Mouse (Mus musculus) embryonic facial prominence, embryonic 13.5 days (tissue): ENCODE measurements around the gene Ccnd3. TPM values are rescaled to one million over a fixed set of nuclear protein-coding genes. Genes with fewer than 3 reads are reported as not detected.

ENCODE experiments used
- ATAC-seq: fragments of 200-750 bp; cut with Nextera tagmentation; 2 replicates; pipeline ENCODE4 v1.8.0; 2017; ENCODE audit warnings: low read depth; ENCODE audit not compliant: insufficient number of reproducible peaks, insufficient read depth, low FRiP score, low TSS enrichment
- H3K27ac ChIP-seq: fragments of 300-500 bp; sonication (generic); 2 replicates; pipeline ENCODE4 v1.5.1; 2015; ENCODE audit warnings: moderate library complexity, mild to moderate bottlenecking, inconsistent platforms
- H3K27me3 ChIP-seq: fragments of 300-500 bp; sonication (generic); 2 replicates; pipeline ENCODE4 v1.6.1; 2015; ENCODE audit warnings: mild to moderate bottlenecking, inconsistent platforms
- H3K36me3 ChIP-seq: fragments of 300-500 bp; sonication (generic); 2 replicates; pipeline ENCODE4 v1.6.1; 2015; ENCODE audit warnings: mild to moderate bottlenecking, inconsistent platforms
- H3K4me1 ChIP-seq: fragments of 300-500 bp; sonication (generic); 2 replicates; pipeline ENCODE4 v1.6.1; 2015; ENCODE audit warnings: inconsistent platforms
- H3K4me2 ChIP-seq: fragments of 300-500 bp; sonication (generic); 2 replicates; pipeline ENCODE4 v1.6.1; 2015; ENCODE audit warnings: moderate library complexity, mild to moderate bottlenecking, inconsistent platforms
- H3K4me3 ChIP-seq: fragments of 300-500 bp; sonication (generic); 2 replicates; pipeline ENCODE4 v1.5.1; 2015; ENCODE audit warnings: mild to moderate bottlenecking, inconsistent platforms
- H3K9ac ChIP-seq: fragments of 300-500 bp; sonication (generic); 2 replicates; pipeline ENCODE4 v1.6.1; 2015; ENCODE audit warnings: mild to moderate bottlenecking, inconsistent platforms
- H3K9me3 ChIP-seq: fragments of 300-500 bp; sonication (generic); 2 replicates; pipeline ENCODE4 v1.6.1; 2016; ENCODE audit warnings: inconsistent platforms
- WGBS: fragments of 180-500 bp; shearing (Covaris S2); methylation state at CpG from one replicate; pipeline ENCODE4 v1.1.7; 2015; ENCODE audit warnings: mixed read lengths; 5-methylcytosine and 5-hydroxymethylcytosine counted together
- polyA plus RNA-seq: library from polyadenylated mRNA; unstranded; fragments of >200 nt; fragmentation: Nextera tagmentation; extraction: Ambion mirVana; gene quantifications from 2 replicates; pipeline ENCODE4 v1.2.1, GENCODE M21; 2015

Ccnd3 gene
- polyA plus RNA-seq, 1 experiment from 2014 or later: 377 TPM

GRCm38 (mm10) chr17:47554621-47555020 is 49.8 kb downstream of the Ccnd3 start:
- no peak overlapping the region for H3K4me3 ChIP-seq
- H3K4me2 ChIP-seq: no peak overlapping the region
- WGBS: 62% methylated on average over 10 of the region's 10 CpGs
- H3K27me3 ChIP-seq: no peaks in the 10 kb centered on the region
- peaks cover 7% of the 10 kb centered on the region; the same call in 1 of the 2 replicates for H3K4me1 ChIP-seq
- H3K27ac ChIP-seq: no peak overlapping the region
- H3K9me3 ChIP-seq: no peaks in the 10 kb centered on the region
- no peak for ATAC-seq
- H3K9ac ChIP-seq: no peak overlapping the region
- no peaks in the 10 kb centered on the region for H3K36me3 ChIP-seq

DNA sequence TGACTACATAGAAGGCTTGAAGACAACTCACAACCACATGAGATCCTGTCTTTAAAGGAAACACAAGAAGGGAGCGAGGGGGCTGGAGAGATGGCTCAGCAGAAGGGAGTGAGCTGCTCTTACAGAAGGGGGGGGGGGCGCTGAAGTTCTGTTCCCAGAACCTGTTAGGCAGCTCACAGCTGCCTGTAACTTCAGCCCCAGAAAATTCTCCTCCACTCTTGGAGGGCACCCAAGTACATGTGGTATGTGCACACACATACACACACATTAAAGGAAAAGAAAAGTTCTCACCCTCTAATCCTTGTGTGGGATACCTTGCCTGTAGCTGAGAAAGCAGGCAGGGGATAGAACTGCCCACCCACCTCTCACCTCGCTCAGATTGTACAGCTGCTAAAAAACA is 52.3 kb downstream of the Ccnd3 start:
- WGBS: 59% methylated on average over 3 of the region's 3 CpGs
- H3K4me2 ChIP-seq: no peak overlapping the region
- no peaks in the 10 kb centered on the region for H3K27me3 ChIP-seq
- H3K4me1 ChIP-seq: peaks cover 12% of the 10 kb centered on the region; the same call in 1 of the 2 replicates
- no peak for ATAC-seq
- no peaks in the 10 kb centered on the region for H3K36me3 ChIP-seq
- H3K4me3 ChIP-seq: no peak overlapping the region
- no peaks in the 10 kb centered on the region for H3K9me3 ChIP-seq
- H3K9ac ChIP-seq: no peak overlapping the region
- peak overlapping the region; percentile 18; the same call in 1 of the 2 replicates for H3K27ac ChIP-seq

GRCm38 (mm10) chr17:47559726-47560125 is 54.9 kb downstream of the Ccnd3 start:
- H3K9me3 ChIP-seq: no peaks in the 10 kb centered on the region
- H3K27ac ChIP-seq: peak overlapping the region; percentile 52
- no peak overlapping the region for H3K4me3 ChIP-seq
- H3K4me2 ChIP-seq: no peak overlapping the region
- H3K36me3 ChIP-seq: no peaks in the 10 kb centered on the region
- WGBS: 30% methylated on average over 6 of the region's 6 CpGs
- peaks cover 12% of the 10 kb centered on the region; the same call in 1 of the 2 replicates for H3K4me1 ChIP-seq
- H3K27me3 ChIP-seq: no peaks in the 10 kb centered on the region
- no peak overlapping the region for H3K9ac ChIP-seq
- no peak for ATAC-seq

DNA sequence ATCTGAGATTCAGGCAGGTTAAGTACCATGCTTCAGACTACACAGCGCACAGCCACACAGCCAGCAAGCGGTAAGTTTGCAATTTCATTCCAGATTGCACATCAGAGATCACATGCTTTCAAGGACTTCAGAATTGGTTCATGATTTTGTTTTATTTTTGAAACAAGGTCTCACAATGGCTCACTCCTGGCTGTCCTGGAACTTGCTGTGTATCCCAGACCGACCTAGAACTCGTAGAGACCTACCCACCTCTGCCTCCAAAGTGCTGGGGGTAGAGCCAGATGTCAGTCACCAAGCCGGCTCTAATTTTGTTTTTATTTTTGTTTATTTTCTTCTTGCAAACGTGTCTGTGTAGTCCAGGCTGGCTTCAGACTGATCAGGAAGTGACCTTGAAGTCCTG is 58.0 kb downstream of the Ccnd3 start:
- Histone ChIP-seq H3K27me3 (no peaks in the 10 kb centered on the region), H3K9ac (no peak overlapping the region), H3K4me3 (no peak overlapping the region), H3K4me1 (0 out of 2 replicates have a peak, but pooled peaks cover 10% of the 10 kb centered on the region), H3K9me3 (no peaks in the 10 kb centered on the region), H3K27ac (no peak overlapping the region), H3K36me3 (no peaks in the 10 kb centered on the region), H3K4me2 (no peak overlapping the region)
- ATAC-seq: no peak
- WGBS: 76% methylated on average over 6 of the region's 6 CpGs

GRCm38 (mm10) chr17:47564612-47565011 is 59.8 kb downstream of the Ccnd3 start:
- no peak for ATAC-seq
- H3K36me3 ChIP-seq: no peaks in the 10 kb centered on the region
- no peak overlapping the region for H3K27ac ChIP-seq
- H3K4me3 ChIP-seq: no peak overlapping the region
- no peak overlapping the region for H3K9ac ChIP-seq
- 0 out of 2 replicates have a peak, but pooled peaks cover 9% of the 10 kb centered on the region for H3K4me1 ChIP-seq
- H3K27me3 ChIP-seq: no peaks in the 10 kb centered on the region
- WGBS: 85% methylated on average over 5 of the region's 5 CpGs
- no peaks in the 10 kb centered on the region for H3K9me3 ChIP-seq
- H3K4me2 ChIP-seq: no peak overlapping the region

GRCm38 (mm10) chr17:47566133-47566532 is 61.3 kb downstream of the Ccnd3 start:
- Histone ChIP-seq H3K27ac (no peak overlapping the region), H3K9ac (no peak overlapping the region), H3K4me2 (no peak overlapping the region), H3K9me3 (no peaks in the 10 kb centered on the region), H3K27me3 (no peaks in the 10 kb centered on the region), H3K4me1 (0 out of 2 replicates have a peak, but pooled peaks cover 3% of the 10 kb centered on the region), H3K36me3 (no peaks in the 10 kb centered on the region), H3K4me3 (no peak overlapping the region)
- ATAC-seq: no peak
- WGBS: 20% methylated on average over 2 of the region's 2 CpGs

DNA sequence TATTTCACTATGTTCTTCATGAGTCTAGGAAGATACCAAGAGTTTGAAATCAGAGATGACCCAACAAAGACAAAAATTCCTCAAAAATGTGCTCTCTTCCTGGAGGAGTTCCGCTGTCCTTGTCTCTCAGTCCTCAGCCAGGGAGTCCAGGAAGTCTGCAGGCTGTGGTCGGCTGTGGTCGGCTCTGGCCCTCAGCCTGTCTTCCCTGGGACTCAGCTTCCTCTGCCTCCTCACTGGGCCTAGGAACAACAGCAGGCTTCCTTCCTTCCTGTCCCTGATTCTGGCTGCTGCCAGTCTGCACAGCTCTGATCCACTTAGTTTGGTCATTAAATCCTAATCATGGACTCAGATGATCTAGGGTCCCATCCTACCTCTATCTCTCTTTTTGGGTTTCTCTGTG is 62.4 kb downstream of the Ccnd3 start:
- Histone ChIP-seq H3K4me1 (peaks cover 13% of the 10 kb centered on the region), H3K9ac (no peak overlapping the region), H3K4me3 (no peak overlapping the region), H3K27ac (peak overlapping the region; percentile 55; the same call in 1 of the 2 replicates), H3K4me2 (no peak overlapping the region), H3K9me3 (no peaks in the 10 kb centered on the region), H3K36me3 (no peaks in the 10 kb centered on the region), H3K27me3 (no peaks in the 10 kb centered on the region)
- WGBS: 69% methylated on average over 3 of the region's 3 CpGs
- no peak for ATAC-seq

GRCm38 (mm10) chr17:47568389-47568788 is 63.5 kb downstream of the Ccnd3 start:
- no peak for ATAC-seq

GRCm38 (mm10) chr17:47568951-47569527 is 64.2 kb downstream of the Ccnd3 start:
- Histone ChIP-seq H3K9me3 (no peaks in the 10 kb centered on the region), H3K36me3 (no peaks in the 10 kb centered on the region), H3K9ac (no peak overlapping the region), H3K27ac (no peak overlapping the region), H3K4me3 (no peak overlapping the region), H3K4me1 (peaks cover 18% of the 10 kb centered on the region), H3K27me3 (no peaks in the 10 kb centered on the region), H3K4me2 (no peak overlapping the region)
- no peak for ATAC-seq
- WGBS: 66% methylated on average over 10 of the region's 10 CpGs

More at GRCm38 (mm10) chr17:47568389-47568788, 63.5 kb downstream of the Ccnd3 start:
- H3K27ac ChIP-seq: no peak overlapping the region
- WGBS: 95% methylated on average over 3 of the region's 3 CpGs
- H3K4me1 ChIP-seq: peaks cover 18% of the 10 kb centered on the region
- H3K9me3 ChIP-seq: no peaks in the 10 kb centered on the region
- H3K4me3 ChIP-seq: no peak overlapping the region
- no peak overlapping the region for H3K4me2 ChIP-seq
- H3K9ac ChIP-seq: no peak overlapping the region
- no peaks in the 10 kb centered on the region for H3K36me3 ChIP-seq
- no peaks in the 10 kb centered on the region for H3K27me3 ChIP-seq

DNA sequence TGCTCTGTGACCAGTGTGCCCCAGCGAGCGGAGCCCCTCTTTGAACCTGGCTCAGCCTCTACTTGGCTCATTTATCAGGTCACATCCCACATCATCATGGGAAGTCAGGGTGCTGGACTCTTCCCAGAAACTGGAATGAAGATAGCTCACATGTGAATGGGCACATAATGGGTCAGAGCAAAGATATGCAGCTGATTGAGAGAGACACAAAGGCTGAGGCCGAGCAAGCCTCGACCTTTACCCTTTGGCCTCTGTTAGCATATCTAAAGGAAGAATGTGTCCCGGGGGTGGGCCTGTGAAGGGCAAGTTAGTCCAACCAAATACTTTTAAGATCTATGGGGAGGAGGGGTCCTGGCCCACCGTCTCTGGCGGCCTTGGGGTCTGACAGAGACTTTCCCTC is 66.8 kb downstream of the Ccnd3 start:
- Histone ChIP-seq H3K9ac (no peak overlapping the region), H3K9me3 (no peaks in the 10 kb centered on the region), H3K36me3 (no peaks in the 10 kb centered on the region), H3K4me2 (no peak overlapping the region), H3K4me1 (peaks cover 20% of the 10 kb centered on the region), H3K27ac (peak overlapping the region; percentile 80), H3K4me3 (no peak overlapping the region), H3K27me3 (no peaks in the 10 kb centered on the region)
- 33% methylated on average over 7 of the region's 7 CpGs for WGBS
- ATAC-seq: no peak

DNA sequence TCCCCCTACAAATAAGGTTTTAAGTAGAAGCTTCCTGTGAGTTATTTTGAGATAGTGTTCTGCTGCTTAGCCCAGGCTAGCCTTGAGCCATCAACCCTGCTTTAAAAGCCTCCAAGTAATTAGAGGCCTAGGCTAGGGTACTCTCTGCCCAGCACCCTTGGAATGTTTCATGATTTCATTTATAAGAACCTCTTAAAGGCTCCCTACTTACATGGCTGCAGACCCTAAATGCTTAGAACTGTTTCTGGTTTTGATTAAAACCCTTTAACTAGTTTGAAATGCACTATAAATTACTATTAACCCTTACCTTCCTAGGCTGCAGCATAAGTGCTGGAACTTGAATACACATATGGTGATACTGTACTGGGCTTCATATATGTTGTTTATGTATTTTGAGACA is 67.6 kb downstream of the Ccnd3 start:
- Histone ChIP-seq H3K4me1 (peaks cover 20% of the 10 kb centered on the region), H3K9me3 (no peaks in the 10 kb centered on the region), H3K27ac (peak overlapping the region; percentile 80), H3K9ac (no peak overlapping the region), H3K27me3 (no peaks in the 10 kb centered on the region), H3K4me3 (no peak overlapping the region), H3K36me3 (no peaks in the 10 kb centered on the region), H3K4me2 (no peak overlapping the region)
- no peak for ATAC-seq

DNA sequence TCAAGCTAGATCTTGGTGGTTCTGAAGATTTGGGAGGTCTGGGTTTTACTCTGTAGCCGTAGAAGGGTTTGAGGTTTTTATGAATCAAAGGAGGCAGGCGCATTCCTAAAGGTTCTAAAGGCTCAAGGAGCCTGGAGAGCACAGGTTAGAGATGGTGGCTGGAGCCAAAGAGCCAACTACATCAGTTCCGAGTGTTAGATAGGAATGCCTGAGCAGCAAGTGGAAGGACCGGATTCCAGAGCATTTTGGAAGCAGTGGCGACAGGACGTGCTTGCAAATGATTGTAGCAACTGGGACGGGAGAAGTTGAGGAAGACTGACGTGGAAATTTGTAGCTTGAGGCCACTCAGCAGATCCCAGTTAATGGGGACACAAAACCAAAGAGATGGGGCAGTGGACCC is 69.2 kb downstream of the Ccnd3 start:
- no peak for ATAC-seq
- Histone ChIP-seq H3K36me3 (no peaks in the 10 kb centered on the region), H3K9ac (no peak overlapping the region), H3K27me3 (no peaks in the 10 kb centered on the region), H3K27ac (no peak overlapping the region), H3K4me1 (peaks cover 20% of the 10 kb centered on the region), H3K4me3 (no peak overlapping the region), H3K4me2 (no peak overlapping the region), H3K9me3 (no peaks in the 10 kb centered on the region)
- WGBS: 61% methylated on average over 8 of the region's 8 CpGs
